Mouse (Mus musculus): Measurements from ENCODE around the gene Cnp. TPM values are rescaled to one million over a fixed set of nuclear protein-coding genes. Genes with fewer than 3 reads are reported as not detected.
"Not testable (repeated sequence)": the region's sequence is repeated elsewhere in the genome, so short reads cannot be mapped to it uniquely, and the experiment has no call there.

Cnp gene
- polyA plus RNA-seq (2015; fragmentation: Nextera tagmentation; extraction: Ambion mirVana), result 21.5 and 23.6 TPM in 2 replicates

GRCm38 (mm10) chr11:100574708-100575483 is at the start of gene Cnp:
Cnp (plus strand) TSS chr11:100574904.
- Histone ChIP-seq H3K4me3 (replicated peaks) (peak within 1 kb of the TSS; percentile 60), H3K27ac (peak within 1 kb of the TSS; percentile 16; the same call in 1 of the 2 replicates), H3K4me1 (replicated peaks) (peaks cover 28% of the 10 kb centered on the region), H3K4me2 (replicated peaks) (peak within 1 kb of the TSS; percentile 83), H3K27me3 (peaks cover 11% of the 10 kb centered on the region; the same call in 1 of the 2 replicates), H3K9me3 (no peaks in the 10 kb centered on the region), H3K9ac (replicated peaks) (peak within 1 kb of the TSS; percentile 65), H3K36me3 (peaks cover 17% of the 10 kb centered on the region)
- ATAC-seq, result peak; percentile 55
- WGBS, result 3% methylated on average over 46 of the region's 47 CpGs

- Histone ChIP-seq H3K27me3 (no peaks in the 10 kb centered on the region), H3K4me1 (replicated peaks) (peaks cover 38% of the 10 kb centered on the region), H3K4me3 (replicated peaks) (peak overlapping the region; percentile 94), H3K4me2 (replicated peaks) (peak overlapping the region; percentile 89), H3K27ac (no peak overlapping the region), H3K9me3 (no peaks in the 10 kb centered on the region), H3K36me3 (peaks cover 44% of the 10 kb centered on the region), H3K9ac (replicated peaks) (peak overlapping the region; percentile 90)
- WGBS, result 54% methylated on average over 11 of the region's 11 CpGs
- no peak for ATAC-seq
Observed at GRCm38 (mm10) chr11:100524987-100525630, 49.6 kb upstream of the Cnp start.

- no peaks in the 10 kb centered on the region for H3K27me3 ChIP-seq
- no peaks in the 10 kb centered on the region for H3K9me3 ChIP-seq
- peak overlapping the region; percentile 89 for H3K4me2 ChIP-seq (replicated peaks)
- H3K4me1 ChIP-seq (replicated peaks), result peaks cover 38% of the 10 kb centered on the region
- H3K36me3 ChIP-seq, result peaks cover 33% of the 10 kb centered on the region
- no peak for ATAC-seq
- WGBS, result 6% methylated on average over 15 of the region's 15 CpGs
- peak overlapping the region; percentile 90 for H3K9ac ChIP-seq (replicated peaks)
- peak overlapping the region; percentile 94 for H3K4me3 ChIP-seq (replicated peaks)
- H3K27ac ChIP-seq, result no peak overlapping the region
Observed at GRCm38 (mm10) chr11:100526052-100526816, 48.5 kb upstream of the Cnp start.

GRCm38 (mm10) chr11:100527066-100527457 is 47.6 kb upstream of the Cnp start:
- under 1% methylated on average over 26 of the region's 26 CpGs for WGBS
- H3K36me3 ChIP-seq, result peaks cover 24% of the 10 kb centered on the region
- H3K9ac ChIP-seq (replicated peaks), result peak overlapping the region; percentile 90
- peak; percentile 43 for ATAC-seq
- H3K4me1 ChIP-seq (replicated peaks), result peaks cover 38% of the 10 kb centered on the region
- H3K27ac ChIP-seq, result peak overlapping the region; percentile 92
- H3K4me2 ChIP-seq (replicated peaks), result peak overlapping the region; percentile 89
- H3K9me3 ChIP-seq, result no peaks in the 10 kb centered on the region
- H3K4me3 ChIP-seq (replicated peaks), result peak overlapping the region; percentile 94
- no peaks in the 10 kb centered on the region for H3K27me3 ChIP-seq

GRCm38 (mm10) chr11:100527458-100528374 is 47.0 kb upstream of the Cnp start, which contains the start of gene Acly:
Acly (minus strand) TSS chr11:100528000.
- Histone ChIP-seq H3K4me2 (replicated peaks) (peak within 1 kb of the TSS; percentile 89), H3K4me3 (replicated peaks) (peak within 1 kb of the TSS; percentile 94), H3K9me3 (no peaks in the 10 kb centered on the region), H3K9ac (replicated peaks) (peak within 1 kb of the TSS; percentile 90), H3K4me1 (replicated peaks) (peaks cover 38% of the 10 kb centered on the region), H3K36me3 (peaks cover 18% of the 10 kb centered on the region), H3K27me3 (no peaks in the 10 kb centered on the region), H3K27ac (peak within 1 kb of the TSS; percentile 92)
- peak; percentile 98 for ATAC-seq
- WGBS, result under 1% methylated on average over 52 of the region's 54 CpGs

- Histone ChIP-seq H3K27me3 (no peaks in the 10 kb centered on the region), H3K9me3 (no peaks in the 10 kb centered on the region), H3K36me3 (peaks cover 9% of the 10 kb centered on the region), H3K4me3 (replicated peaks) (peak overlapping the region; percentile 94), H3K27ac (peak overlapping the region; percentile 92), H3K9ac (replicated peaks) (peak overlapping the region; percentile 69), H3K4me2 (replicated peaks) (peak overlapping the region; percentile 89), H3K4me1 (replicated peaks) (peaks cover 38% of the 10 kb centered on the region)
- no peak for ATAC-seq
- WGBS, result 21% methylated on average over 19 of the region's 19 CpGs
Observed at GRCm38 (mm10) chr11:100528375-100529165, 46.1 kb upstream of the Cnp start.

GRCm38 (mm10) chr11:100533871-100534270 is 40.8 kb upstream of the Cnp start:
- WGBS, result 17% methylated on average over 6 of the region's 6 CpGs
- no peak overlapping the region for H3K9ac ChIP-seq (replicated peaks)
- no peak for ATAC-seq
- H3K4me2 ChIP-seq (replicated peaks), result no peak overlapping the region
- H3K4me3 ChIP-seq (replicated peaks), result no peak overlapping the region
- no peaks in the 10 kb centered on the region for H3K36me3 ChIP-seq
- H3K27me3 ChIP-seq, result no peaks in the 10 kb centered on the region
- no peaks in the 10 kb centered on the region for H3K4me1 ChIP-seq (replicated peaks)
- no peaks in the 10 kb centered on the region for H3K9me3 ChIP-seq
- H3K27ac ChIP-seq, result no peak overlapping the region

GRCm38 (mm10) chr11:100534411-100534810 is 40.3 kb upstream of the Cnp start:
- 56% methylated on average over 2 of the region's 2 CpGs for WGBS

GRCm38 (mm10) chr11:100534821-100535220 is 39.9 kb upstream of the Cnp start:
- H3K9me3 ChIP-seq; H3K4me2 ChIP-seq (replicated peaks); H3K36me3 ChIP-seq; H3K9ac ChIP-seq (replicated peaks); H3K27me3 ChIP-seq; H3K4me3 ChIP-seq (replicated peaks); ATAC-seq; H3K27ac ChIP-seq; H3K4me1 ChIP-seq (replicated peaks): not testable (repeated sequence)
- WGBS, result 86% methylated on average over 6 of the region's 6 CpGs

More at GRCm38 (mm10) chr11:100534411-100534810, 40.3 kb upstream of the Cnp start:
- not testable (repeated sequence) for H3K9ac ChIP-seq (replicated peaks); H3K4me1 ChIP-seq (replicated peaks); H3K27me3 ChIP-seq; H3K4me3 ChIP-seq (replicated peaks); H3K36me3 ChIP-seq; H3K4me2 ChIP-seq (replicated peaks); H3K9me3 ChIP-seq; H3K27ac ChIP-seq; ATAC-seq

GRCm38 (mm10) chr11:100535996-100536395 is 38.7 kb upstream of the Cnp start:
- H3K4me3 ChIP-seq (replicated peaks), result no peak overlapping the region
- no peaks in the 10 kb centered on the region for H3K27me3 ChIP-seq
- H3K27ac ChIP-seq, result no peak overlapping the region
- H3K4me2 ChIP-seq (replicated peaks), result no peak overlapping the region
- H3K9me3 ChIP-seq, result no peaks in the 10 kb centered on the region
- ATAC-seq, result no peak
- no peaks in the 10 kb centered on the region for H3K4me1 ChIP-seq (replicated peaks)
- no peak overlapping the region for H3K9ac ChIP-seq (replicated peaks)
- 94% methylated on average over 1 of the region's 1 CpGs for WGBS
- H3K36me3 ChIP-seq, result no peaks in the 10 kb centered on the region

Data from midbrain, embryonic 13.5 days (tissue).